Mouse (Mus musculus): Measurements from ENCODE around the gene Adamtsl3.

Gene Adamtsl3

GRCm38 (mm10) chr7:82625342-82625741 lies 289.8 kb downstream of the Adamtsl3 start:
- intact Hi-C loops (cut with DNase I): no loop called here

- intact Hi-C loops (cut with DNase I): no loop called here
Observed at GRCm38 (mm10) chr7:82647183-82647582, 311.7 kb downstream of the Adamtsl3 start.

GRCm38 (mm10) chr7:82647909-82648308 lies 312.4 kb downstream of the Adamtsl3 start:
- intact Hi-C loops (cut with DNase I): no loop called here

- intact Hi-C loops (cut with DNase I): no loop called here
Observed at GRCm38 (mm10) chr7:82648353-82649080, 313.0 kb downstream of the Adamtsl3 start, which contains the start of the genes Saxo2 and Efl1. Gene Saxo2 (minus strand): TSS chr7:82648528. Gene Efl1 (plus strand): TSS chr7:82648614.

GRCm38 (mm10) chr7:82649081-82649445 lies 313.6 kb downstream of the Adamtsl3 start:
- intact Hi-C loops (cut with DNase I): no loop called here
